Mouse (Mus musculus) stomach, postnatal 0 days (tissue): ENCODE data around the gene Sirt2.

Source experiments
- CTCF ChIP-seq: IDR thresholded peaks from 2 replicates; pipeline ENCODE4 v1.5.1; 2016; ENCODE audit warnings: antibody characterized with exemption, low read depth, mild to moderate bottlenecking, moderate library complexity
- EP300 ChIP-seq: optimal IDR thresholded peaks from 2 replicates; pipeline ENCODE3; 2016; ENCODE audit warnings: antibody characterized with exemption

DNA sequence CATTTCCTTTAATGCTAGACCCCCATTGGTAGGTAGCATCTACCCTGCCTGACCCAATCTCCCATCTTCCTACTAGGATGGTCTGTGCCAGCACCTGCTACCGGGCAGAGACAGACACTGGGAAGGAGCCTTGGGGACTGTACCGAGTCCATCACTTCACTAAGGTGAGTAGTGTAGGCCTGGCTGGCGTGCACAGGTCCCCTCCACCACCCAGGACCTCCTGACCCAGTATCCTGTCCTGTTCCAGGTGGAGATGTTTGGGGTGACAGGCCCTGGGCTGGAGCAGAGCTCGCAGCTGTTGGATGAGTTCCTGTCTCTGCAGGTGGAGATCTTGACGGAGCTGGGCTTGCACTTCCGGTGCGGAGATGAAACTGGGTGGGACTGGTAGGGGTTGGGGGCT is 16.6 kb upstream of the Sirt2 start:
- TF ChIP-seq CTCF (no peak), EP300 (no peak)
